Mouse (Mus musculus) skeletal muscle tissue, adult 2 months (tissue): ENCODE results near the gene Krt20.
A peak's percentile ranks its signal among the peaks of the same experiment; 100 is the strongest.

Source experiments
- DNase-seq: peaks from one replicate; pipeline ENCODE4 v3.0.0-alpha.2; 2012; ENCODE audit warnings: low read depth, low spot score

The Krt20 gene

DNA sequence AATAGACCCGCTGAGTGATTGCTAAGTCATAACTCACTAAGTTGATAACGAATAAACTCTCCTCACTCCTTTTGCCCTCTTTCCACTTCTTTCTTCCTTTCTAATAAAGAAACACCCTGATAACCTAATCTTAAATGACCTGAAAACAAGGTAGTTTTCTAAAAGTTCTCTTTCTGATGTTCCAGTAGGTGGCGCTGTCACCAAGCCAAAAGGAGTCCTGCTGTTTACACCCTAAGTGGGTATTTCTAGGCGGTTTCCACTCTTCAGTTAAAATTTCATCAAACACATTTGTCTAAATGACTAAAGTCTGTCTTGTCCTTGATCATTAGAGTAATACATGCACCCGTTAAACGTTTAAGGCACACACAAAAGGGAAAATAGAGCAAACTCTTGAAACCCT, 24.7 kb downstream of the Krt20 start:
- peak; percentile 3 for DNase-seq

- no peak for DNase-seq
These were observed 31.8 kb downstream of the Krt20 start for GRCm38 (mm10) chr11:99406186-99406585.

DNA sequence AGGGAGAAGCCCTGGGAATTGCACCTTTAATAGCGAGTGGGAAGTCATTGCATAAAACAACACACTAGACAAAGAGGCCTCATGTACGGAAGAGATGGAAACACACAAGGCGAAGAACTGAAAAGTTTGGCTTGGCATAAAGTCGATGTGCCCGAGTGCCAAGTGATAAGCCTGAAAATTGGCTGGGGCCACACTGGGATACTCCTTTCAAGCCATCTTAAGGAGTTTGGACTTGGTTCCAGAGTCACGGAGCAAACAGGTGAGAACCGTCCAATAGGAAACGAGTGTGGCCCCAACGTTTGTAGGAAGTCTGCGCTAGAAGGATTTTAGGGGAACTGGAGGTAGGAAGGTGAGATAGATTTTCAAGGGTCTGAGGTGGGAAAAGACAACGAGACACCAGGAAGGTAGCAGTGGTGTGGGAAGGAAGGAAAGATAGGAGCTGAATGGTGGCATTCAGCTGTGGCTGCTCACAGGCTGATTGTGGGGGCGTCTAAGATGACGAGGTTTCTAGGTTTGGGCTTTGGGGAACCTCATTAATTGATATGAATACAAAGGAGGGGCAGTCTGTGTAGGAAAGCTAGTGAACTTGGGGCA, 37.9 kb downstream of the Krt20 start:
- no peak for DNase-seq

GRCm38 (mm10) chr11:99398832-99399231, 39.1 kb downstream of the Krt20 start:
- DNase-seq = no peak

GRCm38 (mm10) chr11:99398084-99398483, 39.9 kb downstream of the Krt20 start:
- DNase-seq = no peak

- DNase-seq = no peak
These were observed 41.3 kb downstream of the Krt20 start for GRCm38 (mm10) chr11:99396661-99397060.

GRCm38 (mm10) chr11:99396034-99396433, 41.9 kb downstream of the Krt20 start:
- no peak for DNase-seq

GRCm38 (mm10) chr11:99392492-99392891, 45.5 kb downstream of the Krt20 start:
- DNase-seq = no peak

GRCm38 (mm10) chr11:99391375-99391774, 46.6 kb downstream of the Krt20 start:
- DNase-seq = no peak

DNA sequence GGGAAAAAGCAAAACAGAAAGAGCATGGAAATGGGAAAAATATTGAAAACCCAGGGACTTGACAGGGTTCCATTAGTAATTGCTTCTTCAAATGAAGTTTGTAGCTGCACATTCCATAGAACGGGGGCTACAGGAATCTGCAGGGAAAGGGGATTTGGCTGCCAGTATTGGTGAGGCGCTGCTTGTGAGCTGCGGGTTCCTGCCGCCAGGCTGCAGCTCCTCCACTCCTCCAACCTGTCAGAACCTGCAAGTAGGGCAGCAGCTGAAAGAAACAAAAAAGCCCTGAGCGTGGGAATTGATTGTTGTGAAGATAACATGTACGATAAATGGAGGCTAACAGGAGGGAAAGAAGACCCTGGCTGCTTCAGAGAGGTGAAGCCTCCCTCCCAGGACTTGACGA, 47.1 kb downstream of the Krt20 start:
- no peak for DNase-seq

GRCm38 (mm10) chr11:99389264-99389663, 48.7 kb downstream of the Krt20 start, which contains the start of gene Krt10:
Gene Krt10, minus strand, starts transcription at chr11:99389364.
- DNase-seq = no peak

- DNase-seq = no peak
These were observed 49.3 kb downstream of the Krt20 start for GRCm38 (mm10) chr11:99388661-99389060.

DNA sequence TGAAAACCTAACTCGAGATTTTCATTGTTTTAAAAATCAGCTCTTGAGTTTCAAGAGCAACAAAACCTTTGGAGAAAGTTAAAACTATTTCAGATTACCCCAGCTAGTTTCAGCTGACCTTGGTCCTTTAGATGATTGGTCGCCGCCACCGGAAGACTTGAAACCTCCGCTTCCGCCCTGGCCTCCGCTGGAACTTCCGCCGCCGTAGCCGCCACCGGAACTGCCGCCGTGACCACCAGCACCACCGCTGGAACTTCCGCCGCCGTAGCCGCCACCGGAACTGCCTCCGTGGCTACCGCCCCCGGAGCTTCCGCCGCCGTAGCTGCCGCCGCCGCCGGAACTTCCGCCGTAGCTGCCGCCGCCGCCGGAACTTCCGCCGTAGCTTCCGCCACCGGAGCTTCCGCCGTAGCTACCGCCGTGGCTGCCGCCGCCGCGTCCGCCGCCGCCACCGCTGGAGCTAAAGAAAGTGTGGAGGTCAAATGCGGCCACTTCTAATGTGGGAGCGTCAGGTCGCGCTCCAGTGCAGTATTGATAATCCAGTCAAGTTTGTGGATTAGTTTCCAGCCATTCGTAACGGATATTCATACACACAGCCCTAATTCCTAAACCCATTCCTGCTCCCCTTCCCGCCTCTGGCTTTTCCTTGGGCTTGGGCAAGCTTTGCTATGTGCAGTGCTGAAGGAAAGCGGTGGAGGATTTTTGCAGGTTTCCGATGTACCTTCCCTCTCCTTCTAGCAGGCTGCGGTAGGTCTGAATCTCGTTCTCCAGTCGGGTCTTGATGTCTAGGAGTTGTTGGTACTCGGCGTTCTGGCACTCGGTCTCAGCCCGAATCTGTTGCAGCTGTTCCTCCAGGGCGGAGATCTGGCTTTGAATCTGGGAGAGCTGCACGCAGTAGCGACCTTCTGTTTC, 51.9 kb downstream of the Krt20 start:
- peak; percentile 84 for DNase-seq

DNA sequence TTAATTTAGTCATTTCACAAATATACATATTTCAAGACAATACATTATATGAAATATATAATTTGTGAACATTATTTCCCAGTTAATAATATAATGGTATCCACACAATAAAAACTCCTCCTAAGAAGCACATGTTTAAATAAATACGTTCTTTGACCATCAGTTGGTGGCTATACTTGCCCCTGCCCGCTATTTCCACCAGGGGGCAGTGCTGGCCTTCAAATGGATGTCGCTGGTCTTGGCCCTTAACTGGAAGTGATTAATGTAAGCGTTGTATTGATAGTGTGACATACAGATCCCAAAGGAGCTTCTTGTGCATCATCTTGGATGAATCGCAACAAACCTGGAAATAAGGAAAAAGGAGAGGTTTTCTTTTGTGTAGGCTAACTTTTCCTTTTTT, 58.4 kb downstream of the Krt20 start:
- DNase-seq = peak; percentile 45
